Mouse (Mus musculus) CH12.LX (cell line): ENCODE results near the gene Prss22. TPM values are rescaled to one million over a fixed set of nuclear protein-coding genes. Genes with fewer than 3 reads are reported as not detected.

Experiments
- DNase-seq: peaks from one replicate; pipeline ENCODE4 v3.0.0-alpha.2; 2013; ENCODE audit errors: extremely low read depth
- H3K27ac ChIP-seq: 2 replicates; pipeline ENCODE4 v1.5.1; 2012; ENCODE audit warnings: low read depth, mild to moderate bottlenecking, control low read depth, moderate library complexity; ENCODE audit not compliant: insufficient read depth
- H3K27me3 ChIP-seq: replicated peaks from 2 replicates; pipeline ENCODE3; 2012; ENCODE audit warnings: inconsistent platforms
- H3K36me3 ChIP-seq, 2 experiments: replicated peaks in 1 of 2; 2 replicates each; pipeline versions ENCODE3 to v1.6.1; 2012; ENCODE audit warnings: inconsistent platforms in 1 of 2, low read length in 1 of 2, mild to moderate bottlenecking in 1 of 2, mixed read lengths in 1 of 2, moderate library complexity in 1 of 2; ENCODE audit not compliant: control insufficient read depth in 1 of 2, insufficient read depth in 1 of 2
- H3K4me1 ChIP-seq, 2 experiments: 2 replicates each; pipeline ENCODE4 v1.6.1; 2012; ENCODE audit warnings: inconsistent platforms in 1 of 2, moderate library complexity in 1 of 2; ENCODE audit not compliant: insufficient read depth in 2 of 2, control insufficient read depth in 1 of 2
- H3K4me2 ChIP-seq: 2 replicates; pipeline ENCODE4 v1.6.1; 2012; ENCODE audit warnings: low read depth, mild to moderate bottlenecking, control low read depth; ENCODE audit not compliant: poor library complexity, insufficient read depth, severe bottlenecking
- H3K4me3 ChIP-seq, 3 experiments: fragments of 150-350 bp in 1 of 3; sonication (generic) in 1 of 3; replicated peaks in 1 of 3; 2 replicates each; pipeline versions ENCODE3 to v1.5.1; 2011 to 2012; ENCODE audit warnings: low read depth in 2 of 3, low read length in 2 of 3, mild to moderate bottlenecking in 2 of 3, moderate library complexity in 2 of 3, control low read depth in 1 of 3, improper control_type of control experiment in 1 of 3, inconsistent platforms in 1 of 3, mixed read lengths in 1 of 3; ENCODE audit not compliant: poor library complexity in 1 of 3
- H3K79me2 ChIP-seq: replicated peaks from 2 replicates; pipeline ENCODE4 v1.6.1; 2012; ENCODE audit warnings: mild to moderate bottlenecking, moderate library complexity; ENCODE audit not compliant: control insufficient read depth, poor library complexity, insufficient read depth, severe bottlenecking; ENCODE audit errors: extremely low read depth
- H3K9ac ChIP-seq: 2 replicates; pipeline ENCODE4 v1.6.1; 2012; ENCODE audit warnings: low read depth, mild to moderate bottlenecking, control low read depth, moderate library complexity; ENCODE audit not compliant: insufficient read depth
- H3K9me3 ChIP-seq: replicated peaks from 2 replicates; pipeline ENCODE3; 2012; ENCODE audit warnings: low read length, inconsistent platforms, mixed read lengths
- CHD1 ChIP-seq: IDR thresholded peaks from 2 replicates; pipeline ENCODE4 v1.6.1; 2012; ENCODE audit warnings: low read depth, low read length, improper control_type of control experiment, inconsistent platforms
- CHD2 ChIP-seq: IDR thresholded peaks from 2 replicates; pipeline ENCODE4 v1.6.1; 2011; ENCODE audit warnings: low read length, improper control_type of control experiment
- CTCF ChIP-seq, 2 experiments: IDR thresholded peaks in 1 of 2; conservative IDR thresholded peaks in 1 of 2; 2 replicates each; pipeline ENCODE4 v1.5.1; 2011 to 2012; ENCODE audit warnings: low read depth in 2 of 2, low read length in 2 of 2, improper control_type of control experiment in 1 of 2, inconsistent platforms in 1 of 2, mild to moderate bottlenecking in 1 of 2, moderate library complexity in 1 of 2
- E2F4 ChIP-seq: IDR thresholded peaks from 2 replicates; pipeline ENCODE4 v1.6.1; 2011; ENCODE audit warnings: low read depth, low read length, improper control_type of control experiment; ENCODE audit not compliant: insufficient replicate concordance
- ELF1 ChIP-seq: IDR thresholded peaks from 2 replicates; pipeline ENCODE4 v1.6.1; 2014; ENCODE audit warnings: low read depth, mild to moderate bottlenecking, inconsistent platforms, low read length, improper control_type of control experiment
- EP300 ChIP-seq: IDR thresholded peaks from 2 replicates; pipeline ENCODE4 v1.6.1; 2011; ENCODE audit warnings: low read length, improper control_type of control experiment
- GABPA ChIP-seq: IDR thresholded peaks from 2 replicates; pipeline ENCODE4 v1.6.1; 2012; ENCODE audit warnings: low read depth, low read length, improper control_type of control experiment, inconsistent platforms; ENCODE audit not compliant: insufficient replicate concordance
- HCFC1 ChIP-seq: IDR thresholded peaks from 2 replicates; pipeline ENCODE4 v1.6.1; 2012; ENCODE audit warnings: low read depth, mild to moderate bottlenecking, inconsistent platforms, low read length, improper control_type of control experiment
- IRF4 ChIP-seq: IDR thresholded peaks from 2 replicates; pipeline ENCODE4 v1.6.1; 2014; ENCODE audit warnings: low read depth, mild to moderate bottlenecking, inconsistent platforms, low read length, improper control_type of control experiment
- JUN ChIP-seq: IDR thresholded peaks from 2 replicates; pipeline ENCODE4 v1.6.1; 2011; ENCODE audit warnings: low read depth, mild to moderate bottlenecking, low read length, improper control_type of control experiment, moderate library complexity; ENCODE audit not compliant: insufficient read depth
- JUND ChIP-seq: conservative IDR thresholded peaks from 2 replicates; pipeline ENCODE4 v1.6.1; 2011; ENCODE audit warnings: low read depth, low read length, improper control_type of control experiment
- KAT2A ChIP-seq: IDR thresholded peaks from 2 replicates; pipeline ENCODE4 v1.6.1; 2012; ENCODE audit warnings: low read length, improper control_type of control experiment, inconsistent platforms; ENCODE audit not compliant: insufficient replicate concordance
- MAFK ChIP-seq: IDR thresholded peaks from 2 replicates; pipeline ENCODE4 v1.6.1; 2011; ENCODE audit warnings: low read length, improper control_type of control experiment; ENCODE audit not compliant: insufficient replicate concordance
- MAZ ChIP-seq: IDR thresholded peaks from 2 replicates; pipeline ENCODE4 v1.6.1; 2012; ENCODE audit warnings: low read depth, mild to moderate bottlenecking, inconsistent platforms, low read length, improper control_type of control experiment, moderate library complexity
- MEF2A ChIP-seq: IDR thresholded peaks from 2 replicates; pipeline ENCODE4 v1.6.1; 2014; ENCODE audit warnings: low read depth, mild to moderate bottlenecking, inconsistent platforms, low read length, improper control_type of control experiment, borderline replicate concordance
- NELFE ChIP-seq: IDR thresholded peaks from 2 replicates; pipeline ENCODE4 v1.6.1; 2011; ENCODE audit warnings: low read depth, low read length, improper control_type of control experiment
- NRF1 ChIP-seq: IDR thresholded peaks from 2 replicates; pipeline ENCODE4 v1.6.1; 2014; ENCODE audit warnings: low read depth, mild to moderate bottlenecking, inconsistent platforms, low read length, improper control_type of control experiment, moderate library complexity
- PAX5 ChIP-seq: IDR thresholded peaks from 2 replicates; pipeline ENCODE4 v1.6.1; 2012; ENCODE audit warnings: low read length, inconsistent platforms, mixed read lengths
- POLR2A ChIP-seq: IDR thresholded peaks from 2 replicates; pipeline ENCODE4 v1.6.1; 2011; ENCODE audit warnings: low read depth, mild to moderate bottlenecking, improper control_type of control experiment, low read length
- POLR2AphosphoS2 ChIP-seq: IDR thresholded peaks from 2 replicates; pipeline ENCODE4 v1.6.1; 2011; ENCODE audit warnings: low read depth, low read length, improper control_type of control experiment
- RAD21 ChIP-seq: IDR thresholded peaks from 2 replicates; pipeline ENCODE4 v1.6.1; 2011; ENCODE audit warnings: low read depth, mild to moderate bottlenecking, low read length, improper control_type of control experiment, moderate library complexity
- RCOR1 ChIP-seq: conservative IDR thresholded peaks from 2 replicates; pipeline ENCODE4 v1.6.1; 2012; ENCODE audit warnings: low read depth, mild to moderate bottlenecking, inconsistent platforms, low read length, improper control_type of control experiment
- SIN3A ChIP-seq: IDR thresholded peaks from 2 replicates; pipeline ENCODE4 v1.6.1; 2012; ENCODE audit warnings: low read length, improper control_type of control experiment, inconsistent platforms
- SMC3 ChIP-seq: IDR thresholded peaks from 2 replicates; pipeline ENCODE4 v1.6.1; 2011; ENCODE audit warnings: low read depth, low read length, improper control_type of control experiment
- TBP ChIP-seq: conservative IDR thresholded peaks from 2 replicates; pipeline ENCODE4 v1.6.1; 2011; ENCODE audit warnings: low read depth, low read length, improper control_type of control experiment
- TCF12 ChIP-seq: IDR thresholded peaks from 2 replicates; pipeline ENCODE4 v1.6.1; 2014; ENCODE audit warnings: low read depth, mild to moderate bottlenecking, inconsistent platforms, low read length, improper control_type of control experiment
- USF2 ChIP-seq: conservative IDR thresholded peaks from 2 replicates; pipeline ENCODE4 v1.6.1; 2011; ENCODE audit warnings: low read depth, low read length, improper control_type of control experiment
- ZC3H11A ChIP-seq: IDR thresholded peaks from 2 replicates; pipeline ENCODE4 v1.6.1; 2012; ENCODE audit warnings: low read depth, mild to moderate bottlenecking, inconsistent platforms, low read length, improper control_type of control experiment
- ZKSCAN1 ChIP-seq: IDR thresholded peaks from 2 replicates; pipeline ENCODE4 v1.6.1; 2012; ENCODE audit warnings: low read depth, inconsistent platforms, low read length, improper control_type of control experiment, borderline replicate concordance
- ZMIZ1 ChIP-seq: IDR thresholded peaks from 2 replicates; pipeline ENCODE4 v1.6.1; 2012; ENCODE audit warnings: low read depth, mild to moderate bottlenecking, inconsistent platforms, low read length, improper control_type of control experiment
- ZNF384 ChIP-seq: IDR thresholded peaks from 2 replicates; pipeline ENCODE4 v1.6.1; 2012; ENCODE audit warnings: low read depth, low read length, improper control_type of control experiment, inconsistent platforms
- dilution Hi-C: fragments of 300-500 bp; cut with MboI; formaldehyde crosslinking; loops from 2 replicates; pipeline ENCODE4 v1.14.3; 2020; ENCODE audit warnings: low sequenced_read_pairs; ENCODE audit not compliant: extremely low pct_unique_long_range_greater_than_20kb, extremely low pct_ligation_motif_present
- in situ Hi-C: fragments of 300-500 bp; cut with MboI; formaldehyde crosslinking; loops from 3 replicates; pipeline ENCODE4 v1.14.3; 2019; ENCODE audit warnings: low sequenced_read_pairs, low pct_ligation_motif_present, low pct_unique_long_range_greater_than_20kb, mixed read lengths
- polyA plus RNA-seq: library from polyadenylated mRNA; unstranded; fragments of >175 nt; gene quantifications from 2 replicates; pipeline ENCODE4 v1.2.1, GENCODE M21; 2012; ENCODE audit warnings: low read depth; ENCODE audit not compliant: insufficient read length
- total RNA-seq, 2 experiments: library from RNA; depleted of rRNA; stranded (reverse); fragments of 300-350 nt in 1 of 2; fragments of >200 nt in 1 of 2; gene quantifications; 2 replicates each; pipeline ENCODE4 v1.2.3; 2012 to 2014

Prss22 gene
- total and polyA plus RNA-seq, 3 experiments = not detected

DNA sequence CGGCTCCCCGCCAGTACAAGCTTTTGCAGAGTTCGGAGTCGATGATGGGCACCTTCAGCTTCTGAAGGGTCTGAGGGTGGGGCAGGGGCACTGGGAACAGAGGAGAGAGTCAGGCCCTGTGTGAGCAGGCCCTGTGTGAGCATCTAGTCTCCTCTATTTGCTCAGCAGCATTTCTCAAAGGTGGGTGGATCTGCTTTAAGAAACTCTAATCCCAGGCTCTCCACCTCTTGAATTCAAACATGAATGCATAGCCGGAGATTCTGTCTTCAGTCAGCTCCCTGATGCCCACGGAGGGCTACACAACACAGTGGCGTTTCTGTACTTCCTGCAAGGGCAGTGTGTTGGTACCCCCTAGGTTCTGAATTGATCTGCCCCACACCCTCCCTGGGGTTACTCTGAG lies 3.2 kb downstream of the Prss22 start:
- dilution Hi-C loops (no loop called here), in situ Hi-C loops (no loop called here)
- Histone ChIP-seq H3K27me3 (peaks cover 68% of the 10 kb centered on the region), H3K79me2 (no peaks in the 10 kb centered on the region), H3K9ac (no peak overlapping the region), H3K9me3 (no peaks in the 10 kb centered on the region), H3K27ac (no peak overlapping the region), H3K4me1 (peaks cover 6 to 17% of the 10 kb centered on the region in 2 experiments), H3K4me2 (no peak overlapping the region), H3K36me3 (no peaks in the 10 kb centered on the region), H3K4me3 (no peak overlapping the region)
- TF ChIP-seq IRF4 (no peak), GABPA (no peak), RAD21 (no peak), CTCF (conservative IDR thresholded peaks at IDR 0.05 in 1 of 2, IDR thresholded peaks at IDR 0.05 in 1 of 2; ENCODE audit: low read depth in 2 of 2, low read length in 2 of 2) (no peak), HCFC1 (no peak), USF2 (no peak), PAX5 (no peak), SMC3 (no peak), MAFK (no peak), MEF2A (no peak), NRF1 (no peak), ELF1 (no peak), SIN3A (no peak)
- no peak for DNase-seq

- Histone ChIP-seq H3K27me3 (peaks cover 63% of the 10 kb centered on the region), H3K9me3 (no peaks in the 10 kb centered on the region), H3K27ac (no peak overlapping the region), H3K4me2 (no peak overlapping the region; the same call in 1 of the 2 replicates), H3K4me3 (no peak overlapping the region), H3K4me1 (peaks cover 6 to 17% of the 10 kb centered on the region in 2 experiments), H3K36me3 (no peaks in the 10 kb centered on the region), H3K79me2 (no peaks in the 10 kb centered on the region), H3K9ac (no peak overlapping the region)
- peak; percentile 94 for DNase-seq
- dilution Hi-C loops (no loop called here), in situ Hi-C loops (no loop called here)
- TF ChIP-seq RCOR1 (0 out of 2 replicates have a peak, but pooled peaks have one; percentile 46), USF2 (no peak), MAZ (0 out of 2 replicates have a peak, but pooled peaks have one; percentile 32), ZKSCAN1 (no peak), ZNF384 (peak; percentile 85), CHD1 (no peak), MAFK (no peak), EP300 (peak; percentile 45), SIN3A (no peak), KAT2A (no peak), POLR2A (no peak), ZC3H11A (peak; percentile 35; the same call in 1 of the 2 replicates), JUN (no peak), POLR2AphosphoS2 (no peak), NRF1 (peak; percentile 78), TCF12 (peak; percentile 62), E2F4 (no peak), JUND (peak; percentile 37; the same call in 1 of the 2 replicates), NELFE (peak; percentile 49; the same call in 1 of the 2 replicates), HCFC1 (peak; percentile 35), ZMIZ1 (no peak), CHD2 (no peak), CTCF (conservative IDR thresholded peaks at IDR 0.05 in 1 of 2, IDR thresholded peaks at IDR 0.05 in 1 of 2; ENCODE audit: low read depth in 2 of 2, low read length in 2 of 2) (peak; percentile 16 to 92; a peak in 2 of 4 replicates), TBP (no peak)
Observed at GRCm38 (mm10) chr17:23993559-23994428, 4.1 kb downstream of the Prss22 start.
